Mouse (Mus musculus): Measurements from ENCODE around the gene Ndufaf5. TPM values are rescaled to one million over a fixed set of nuclear protein-coding genes. Genes with fewer than 3 reads are reported as not detected.
"Not testable (repeated sequence)": the region's sequence is repeated elsewhere in the genome, so short reads cannot be mapped to it uniquely, and the experiment has no call there.

Ndufaf5 gene
- 49.2 TPM for polyA plus RNA-seq (2021)

DNA sequence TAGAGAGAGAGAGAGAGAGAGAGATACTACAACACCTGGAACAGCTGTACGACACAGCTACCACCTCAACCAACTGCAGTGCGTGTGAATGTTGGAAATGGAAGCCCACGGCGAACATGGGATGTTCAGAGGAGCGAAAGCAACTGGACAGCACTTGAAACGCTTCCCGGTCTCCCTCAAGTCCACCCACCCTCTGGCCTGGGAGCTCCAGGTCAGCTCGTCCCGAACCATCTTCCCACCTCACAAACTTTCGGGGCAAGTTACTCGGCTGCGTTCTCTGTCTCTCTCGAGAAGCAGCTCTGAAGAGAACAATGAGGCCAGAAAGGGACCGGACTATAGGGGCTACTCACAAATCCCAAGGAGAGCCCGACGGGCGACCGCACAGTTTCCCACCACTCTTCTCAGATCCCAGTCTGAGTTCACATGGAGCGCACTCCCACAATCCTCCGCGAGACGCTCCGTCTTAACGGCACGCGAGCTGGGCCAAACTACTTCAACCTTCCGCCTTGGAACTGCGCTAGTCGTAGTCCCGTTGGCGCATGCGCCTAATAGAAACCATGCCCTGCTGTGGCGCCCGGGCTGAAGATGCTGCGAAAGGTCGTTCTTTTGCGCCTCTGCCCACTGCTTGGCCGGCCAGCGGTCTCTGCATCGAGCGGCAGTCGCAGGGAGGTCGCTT, at the start of gene Ndufaf5, which contains the start of gene Esf1:
Ndufaf5 (plus strand) TSS at position 523 of the 676 bp plus-strand sequence.
Esf1 (minus strand) TSS at position 438 of the 676 bp plus-strand sequence.
- in situ Hi-C loops (cut with MboI; ENCODE audit: low pct_unique_long_range_greater_than_20kb) = no loop called here
- peak; percentile 77 for DNase-seq (ENCODE audit: low read depth, low spot score)
- peak; percentile 94 for ATAC-seq
- TF ChIP-seq CTCF (IDR thresholded peaks at IDR 0.05) = no peak
- H3K27me3 ChIP-seq = no peaks in the 10 kb centered on the region
- CTCF ChIA-PET = interaction anchor here (1.3 kb wide), 1 partner anchor 12 kb away, joined by 4 read pairs; no protein-coding TSS in a partner anchor
- POLR2A ChIA-PET = no interaction called here

DNA sequence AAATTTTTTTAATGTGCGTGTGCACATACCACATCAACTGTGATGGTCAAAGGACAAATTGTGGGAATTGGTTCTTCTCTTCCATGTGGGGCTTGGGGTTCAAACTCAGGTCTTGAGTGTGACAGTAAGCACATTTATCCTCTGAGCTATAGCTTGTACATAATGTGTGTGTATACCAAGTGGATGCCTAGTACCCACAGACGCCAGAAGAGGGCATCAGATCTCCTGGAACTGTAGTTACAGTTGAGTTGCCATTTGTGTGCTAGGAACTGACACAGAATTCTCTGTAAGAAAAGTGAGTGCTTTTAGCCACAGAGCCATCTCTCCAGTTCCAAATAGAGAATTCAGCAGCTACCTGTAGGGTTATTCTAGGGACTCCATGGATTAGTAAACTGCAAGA, 44.9 kb upstream of the Ndufaf5 start:
- ATAC-seq = no peak
- in situ Hi-C loops (cut with MboI; ENCODE audit: low pct_unique_long_range_greater_than_20kb) = no loop called here
- TF ChIP-seq CTCF (IDR thresholded peaks at IDR 0.05) = peak; percentile 39
- H3K27me3 ChIP-seq = no peaks in the 10 kb centered on the region
- DNase-seq (ENCODE audit: low read depth, low spot score) = no peak
- ChIA-PET CTCF (interaction anchor here (1.2 to 1.6 kb wide), 3 partner anchors 9 to 65 kb away, joined by 3 to 6 read pairs (median 4); no protein-coding TSS in a partner anchor), POLR2A (no interaction called here)

DNA sequence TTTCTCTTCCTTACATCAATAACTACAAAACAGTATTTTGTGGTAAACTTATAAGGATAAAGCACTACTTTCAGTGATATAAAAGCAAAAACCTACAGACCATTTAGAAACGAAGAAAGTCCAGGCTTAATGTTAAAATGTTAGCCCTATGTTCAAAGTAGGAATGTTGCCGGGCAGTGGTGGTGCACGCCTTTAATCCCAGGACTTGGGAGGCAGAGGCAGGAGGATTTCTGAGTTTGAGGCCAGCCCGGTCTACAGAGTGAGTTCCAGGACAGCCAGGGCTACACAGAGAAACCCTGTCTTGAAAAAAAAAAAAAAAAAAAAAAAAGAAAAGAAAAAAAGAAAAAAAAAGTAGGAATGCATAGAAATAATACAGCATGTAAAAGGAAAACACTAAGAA, 18.7 kb upstream of the Ndufaf5 start, which contains the start of gene Gm17374:
Gm17374 (plus strand) TSS at position 301 of the 400 bp plus-strand sequence.
- H3K27me3 ChIP-seq; POLR2A ChIA-PET; DNase-seq (ENCODE audit: low read depth, low spot score); ATAC-seq; CTCF ChIA-PET: not testable (repeated sequence)
- in situ Hi-C loops (cut with MboI; ENCODE audit: low pct_unique_long_range_greater_than_20kb) = loop anchor here (10.0 kb wide), 2 partner anchors 367 to 767 kb away; no protein-coding TSS in a partner anchor

DNA sequence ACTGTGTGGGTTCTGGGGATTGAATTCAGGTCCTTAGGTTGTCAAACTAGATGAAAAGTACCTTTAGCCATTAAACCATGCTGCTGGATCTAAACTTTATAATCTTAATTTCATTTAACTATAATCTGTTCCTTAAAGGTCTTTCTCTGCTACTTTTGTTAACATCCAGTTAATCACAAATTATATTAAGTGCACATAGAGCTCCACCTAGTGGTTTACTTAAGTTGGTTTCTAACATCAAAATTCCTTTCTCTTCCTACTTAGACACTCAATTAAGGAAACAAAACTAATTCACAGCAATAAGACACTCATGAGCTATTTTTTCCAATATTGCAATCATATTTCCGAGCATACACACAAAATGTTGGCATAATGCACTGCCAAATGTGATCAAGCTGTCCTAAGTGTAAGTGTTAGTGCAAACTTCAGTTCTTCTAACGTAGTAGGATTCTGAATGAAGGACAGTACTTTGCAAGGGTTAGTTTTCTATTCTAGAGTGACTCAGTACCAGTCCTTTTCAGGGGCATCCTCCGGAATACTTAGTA, 11.2 kb upstream of the Ndufaf5 start:
- no peak for DNase-seq (ENCODE audit: low read depth, low spot score)
- POLR2A ChIA-PET = no interaction called here
- ATAC-seq = no peak

DNA sequence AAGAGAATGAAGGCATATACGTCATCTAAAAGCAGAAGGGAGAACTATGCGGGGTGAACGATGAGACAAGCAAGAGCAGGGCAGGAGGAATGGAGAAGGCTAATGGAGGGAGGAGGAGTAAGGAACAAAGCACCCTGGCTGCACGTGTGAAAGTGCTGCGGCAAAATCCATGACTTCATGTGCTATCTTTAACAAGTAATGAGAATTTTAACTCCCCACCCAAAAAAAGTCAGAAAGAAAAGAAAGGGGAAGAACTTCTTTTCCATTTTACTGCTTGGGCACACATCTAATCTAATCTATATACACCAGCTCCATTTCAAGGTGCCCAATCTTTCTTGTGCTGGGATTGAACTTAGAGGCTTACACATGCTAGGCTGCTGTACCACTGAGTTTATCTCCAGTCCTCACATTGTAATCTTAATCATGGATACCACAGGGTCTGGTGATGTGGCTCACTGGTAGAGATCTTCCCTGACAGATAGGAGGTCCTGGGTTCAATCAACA, 7.0 kb upstream of the Ndufaf5 start:
- DNase-seq (ENCODE audit: low read depth, low spot score) (no peak), ATAC-seq (no peak)
- in situ Hi-C loops (cut with MboI; ENCODE audit: low pct_unique_long_range_greater_than_20kb) = no loop called here
- no peaks in the 10 kb centered on the region for H3K27me3 ChIP-seq
- ChIA-PET POLR2A (no interaction called here), CTCF (no interaction called here)
- TF ChIP-seq CTCF (IDR thresholded peaks at IDR 0.05) = no peak

More for the DNA sequence above, 11.2 kb upstream of the Ndufaf5 start:
- in situ Hi-C loops (cut with MboI; ENCODE audit: low pct_unique_long_range_greater_than_20kb) = loop anchor here (5.0 to 10.0 kb wide), 3 partner anchors 374 to 774 kb away; no protein-coding TSS in a partner anchor
- H3K27me3 ChIP-seq = no peaks in the 10 kb centered on the region
- TF ChIP-seq CTCF (IDR thresholded peaks at IDR 0.05) = peak; percentile 49
- CTCF ChIA-PET = interaction anchor here (0.7 to 2.5 kb wide), 12 partner anchors 9 to 192 kb away, joined by 3 to 9 read pairs (median 3); partner anchors contain the start of genes Esf1 and Ndufaf5

DNA sequence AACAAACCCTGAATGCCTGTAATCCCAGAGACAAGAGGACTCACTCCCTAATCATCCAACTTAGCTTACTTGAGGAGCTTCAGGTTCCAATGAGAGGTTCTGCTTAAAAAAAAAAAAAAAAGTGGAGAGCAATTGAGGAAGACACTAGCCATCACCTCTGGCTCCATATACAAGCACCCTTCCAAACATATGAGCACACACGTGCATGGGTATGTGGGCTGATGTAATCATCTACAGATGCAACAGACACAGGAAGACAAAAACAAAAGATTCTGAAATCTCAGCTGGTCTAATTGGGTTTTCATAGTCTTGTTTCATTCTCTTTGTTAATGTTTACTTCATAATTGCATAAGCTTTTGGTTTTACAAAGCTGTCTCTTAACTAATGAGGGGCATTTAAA, 1.4 kb upstream of the Ndufaf5 start:
- POLR2A ChIA-PET = no interaction called here
- CTCF ChIA-PET = interaction anchor here (2.3 kb wide), 1 partner anchor 10 kb away, joined by 7 read pairs; no protein-coding TSS in a partner anchor
- H3K27me3 ChIP-seq = no peaks in the 10 kb centered on the region
- ATAC-seq = no peak
- DNase-seq (ENCODE audit: low read depth, low spot score) = no peak
- in situ Hi-C loops (cut with MboI; ENCODE audit: low pct_unique_long_range_greater_than_20kb) = no loop called here
- TF ChIP-seq CTCF (IDR thresholded peaks at IDR 0.05) = no peak

DNA sequence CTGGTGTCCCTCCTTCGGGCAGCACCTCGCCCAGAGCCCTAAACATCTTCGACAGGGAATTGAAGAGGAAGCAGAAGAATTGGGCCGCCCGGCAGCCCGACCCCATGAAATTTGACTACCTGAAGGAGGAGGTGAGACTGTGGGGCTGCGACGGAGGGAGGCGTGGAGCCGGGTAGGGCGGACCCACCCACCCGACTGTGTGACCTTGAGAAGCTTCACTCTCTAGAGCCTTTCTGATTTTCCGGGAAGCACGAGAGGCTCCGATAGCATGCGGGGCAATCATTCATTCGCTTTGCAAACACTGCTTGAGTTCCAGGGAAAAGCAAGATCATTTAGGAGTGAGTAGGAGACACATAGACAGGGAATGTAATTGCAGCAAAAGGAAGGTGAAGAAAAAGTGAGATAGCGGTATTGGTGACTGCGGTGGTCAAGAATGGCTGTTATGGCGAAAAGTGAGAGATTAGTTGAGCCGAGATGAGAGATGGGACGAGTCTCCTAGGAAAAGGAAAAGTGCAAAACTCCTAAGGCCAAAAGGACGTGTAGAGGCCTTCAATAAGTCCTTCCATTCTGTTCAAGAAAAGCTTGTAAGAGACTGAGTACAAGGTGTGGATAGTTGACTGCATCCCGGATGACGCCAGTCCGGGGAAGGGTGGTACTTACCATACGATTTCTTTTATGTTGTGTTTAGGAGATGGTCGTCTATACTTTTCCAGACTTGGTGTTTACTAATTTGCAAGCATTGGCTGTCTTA, 529 bp downstream of the Ndufaf5 start:
- POLR2A ChIA-PET = no interaction called here
- DNase-seq (ENCODE audit: low read depth, low spot score) = no peak
- CTCF ChIA-PET = interaction anchor here (1.3 kb wide), 1 partner anchor 12 kb away, joined by 4 read pairs; no protein-coding TSS in a partner anchor
- in situ Hi-C loops (cut with MboI; ENCODE audit: low pct_unique_long_range_greater_than_20kb) = no loop called here
- no peak for TF ChIP-seq CTCF (IDR thresholded peaks at IDR 0.05)
- H3K27me3 ChIP-seq = no peaks in the 10 kb centered on the region
- ATAC-seq = peak; percentile 74

DNA sequence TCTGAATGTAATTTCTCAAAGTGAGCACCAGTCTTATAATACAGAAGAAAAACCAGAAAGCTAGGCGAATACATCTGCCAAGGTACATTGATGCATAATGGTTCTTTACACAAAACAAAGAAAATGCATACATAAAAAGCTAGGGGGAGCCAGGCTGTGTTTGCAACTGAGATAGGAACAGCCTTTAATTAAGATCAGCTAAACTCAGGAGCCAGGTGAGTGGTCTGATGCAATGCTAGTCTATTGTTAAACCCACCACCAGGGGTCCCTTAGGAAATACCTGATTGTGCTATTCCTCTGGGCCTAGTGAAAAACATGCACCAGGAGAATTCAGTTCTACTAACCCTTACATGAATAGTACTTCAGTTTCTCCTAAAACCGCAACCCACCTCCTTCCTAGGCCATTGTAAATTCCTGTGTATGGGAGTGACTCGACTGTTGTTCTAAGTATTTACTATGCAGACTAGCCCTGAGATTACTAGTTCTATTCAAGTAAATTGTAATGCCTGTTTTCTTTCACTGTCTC, 15.3 kb downstream of the Ndufaf5 start:
- H3K27me3 ChIP-seq; ATAC-seq; POLR2A ChIA-PET; DNase-seq (ENCODE audit: low read depth, low spot score); in situ Hi-C loops (cut with MboI; ENCODE audit: low pct_unique_long_range_greater_than_20kb): not testable (repeated sequence)
- CTCF ChIA-PET = interaction anchor here (1.0 kb wide), 1 partner anchor 16 kb away, joined by 3 read pairs; no protein-coding TSS in a partner anchor

DNA sequence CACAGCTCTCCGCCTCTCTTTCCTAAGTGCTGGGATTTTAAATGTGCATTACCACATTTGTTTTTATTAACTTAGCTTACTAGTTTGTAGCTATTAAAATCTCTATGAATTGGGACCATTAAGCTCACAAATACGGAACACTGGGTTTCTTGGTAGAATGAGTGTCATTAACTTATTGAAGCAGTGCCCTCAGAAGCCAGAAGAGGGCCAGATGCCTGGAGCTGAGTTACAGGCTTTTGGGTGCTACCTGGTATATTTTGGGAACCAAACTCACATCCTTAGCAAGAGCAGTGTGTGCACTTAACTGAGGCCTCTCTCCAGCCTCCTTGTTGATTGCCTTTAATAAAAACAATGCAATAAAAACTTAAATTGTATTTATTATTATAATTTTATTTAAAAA, 30.3 kb downstream of the Ndufaf5 start:
- no peak for ATAC-seq
- in situ Hi-C loops (cut with MboI; ENCODE audit: low pct_unique_long_range_greater_than_20kb) = no loop called here
- POLR2A ChIA-PET = no interaction called here
- CTCF ChIA-PET = interaction anchor here (1.3 kb wide), 1 partner anchor 22 kb away, joined by 3 read pairs; no protein-coding TSS in a partner anchor
- H3K27me3 ChIP-seq = no peaks in the 10 kb centered on the region
- DNase-seq (ENCODE audit: low read depth, low spot score) = no peak
- peak; percentile 39 for TF ChIP-seq CTCF (IDR thresholded peaks at IDR 0.05)

DNA sequence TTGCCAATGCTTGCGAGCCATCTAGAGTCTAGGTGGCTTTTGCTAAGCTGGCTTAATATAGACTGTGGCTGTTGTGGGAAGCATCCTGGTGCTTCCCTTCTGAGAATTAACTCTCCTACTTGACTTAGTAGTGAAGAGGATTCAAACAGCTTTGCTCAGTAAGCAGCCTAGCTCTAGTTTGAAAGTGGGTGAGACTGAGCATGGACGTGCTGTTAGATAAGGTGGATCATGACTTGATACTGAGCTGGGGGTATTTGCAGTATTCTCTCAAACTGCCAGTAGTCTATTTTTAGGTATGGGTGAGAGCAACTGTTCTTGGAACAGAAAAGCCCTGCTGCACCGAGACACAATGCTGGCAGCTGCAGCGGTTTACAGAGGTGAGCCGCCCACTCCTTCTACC, 32.1 kb downstream of the Ndufaf5 start:
- ChIA-PET CTCF (interaction anchor here (0.6 to 1.4 kb wide), 4 partner anchors 16 to 227 kb away, joined by 3 to 4 read pairs (median 3); no protein-coding TSS in a partner anchor), POLR2A (no interaction called here)
- ATAC-seq (no peak), DNase-seq (ENCODE audit: low read depth, low spot score) (no peak)
- no peak for TF ChIP-seq CTCF (IDR thresholded peaks at IDR 0.05)
- no peaks in the 10 kb centered on the region for H3K27me3 ChIP-seq
- in situ Hi-C loops (cut with MboI; ENCODE audit: low pct_unique_long_range_greater_than_20kb) = no loop called here
